Mouse (Mus musculus) cerebellum, postnatal 4 days (tissue): ENCODE measurements around the gene Mrtfa.

Experiments
- DNase-seq, 2 experiments: peaks; one replicate each; pipeline ENCODE4 v3.0.0; 2022; ENCODE audit warnings: low spot score in 2 of 2, mixed read lengths in 1 of 2

The Mrtfa gene

GRCm38 (mm10) chr15:81030891-81031425, 159.6 kb downstream of the Mrtfa start:
- no peak for DNase-seq

GRCm38 (mm10) chr15:81027378-81028173, 163.0 kb downstream of the Mrtfa start:
- peak; percentile 56 to 77 for DNase-seq

- no peak for DNase-seq
Observed at GRCm38 (mm10) chr15:81026901-81027300, 163.7 kb downstream of the Mrtfa start.

- DNase-seq = no peak
Observed at GRCm38 (mm10) chr15:81023842-81024241, 166.7 kb downstream of the Mrtfa start.

GRCm38 (mm10) chr15:81022437-81022836, 168.1 kb downstream of the Mrtfa start:
- no peak for DNase-seq

- no peak for DNase-seq
Observed at GRCm38 (mm10) chr15:81021377-81021776, 169.2 kb downstream of the Mrtfa start.

- DNase-seq = no peak
Observed at GRCm38 (mm10) chr15:81017308-81017707, 173.2 kb downstream of the Mrtfa start.

- no peak for DNase-seq
Observed at GRCm38 (mm10) chr15:81016488-81016887, 174.1 kb downstream of the Mrtfa start.

- no peak for DNase-seq
Observed at GRCm38 (mm10) chr15:81015068-81015744, 175.4 kb downstream of the Mrtfa start.

GRCm38 (mm10) chr15:81013186-81013585, 177.4 kb downstream of the Mrtfa start:
- no peak for DNase-seq

GRCm38 (mm10) chr15:81012359-81012758, 178.2 kb downstream of the Mrtfa start:
- DNase-seq = no peak

- no peak for DNase-seq
Observed at GRCm38 (mm10) chr15:81011523-81011922, 179.0 kb downstream of the Mrtfa start.

GRCm38 (mm10) chr15:81010114-81010513, 180.4 kb downstream of the Mrtfa start:
- no peak for DNase-seq

- DNase-seq = no peak
Observed at GRCm38 (mm10) chr15:81008689-81009123, 181.9 kb downstream of the Mrtfa start.

- DNase-seq = no peak
Observed at GRCm38 (mm10) chr15:81007905-81008304, 182.7 kb downstream of the Mrtfa start.

GRCm38 (mm10) chr15:81007339-81007738, 183.2 kb downstream of the Mrtfa start:
- DNase-seq = no peak

- DNase-seq = no peak
Observed at GRCm38 (mm10) chr15:81006127-81006735, 184.3 kb downstream of the Mrtfa start.

GRCm38 (mm10) chr15:81000419-81001138, 190.0 kb downstream of the Mrtfa start:
- no peak for DNase-seq

GRCm38 (mm10) chr15:80997077-80997476, 193.5 kb downstream of the Mrtfa start:
- DNase-seq = no peak

- DNase-seq = no peak
Observed at GRCm38 (mm10) chr15:80996090-80996835, 194.3 kb downstream of the Mrtfa start.

GRCm38 (mm10) chr15:80994959-80995358, 195.6 kb downstream of the Mrtfa start:
- no peak for DNase-seq
